Mouse (Mus musculus) ovary, postnatal 10 days (tissue): ENCODE measurements at regions not wholly inside any gene's neighbourhood (a gene's known extent, or its start where the extent isn't known, plus 50 kb on each side); places are given as distances from the start of the nearest gene placed in this dataset.

Experiments used
- DNase-seq: peaks from one replicate; pipeline ENCODE4 v3.0.0; 2022; ENCODE audit warnings: low spot score

DNA sequence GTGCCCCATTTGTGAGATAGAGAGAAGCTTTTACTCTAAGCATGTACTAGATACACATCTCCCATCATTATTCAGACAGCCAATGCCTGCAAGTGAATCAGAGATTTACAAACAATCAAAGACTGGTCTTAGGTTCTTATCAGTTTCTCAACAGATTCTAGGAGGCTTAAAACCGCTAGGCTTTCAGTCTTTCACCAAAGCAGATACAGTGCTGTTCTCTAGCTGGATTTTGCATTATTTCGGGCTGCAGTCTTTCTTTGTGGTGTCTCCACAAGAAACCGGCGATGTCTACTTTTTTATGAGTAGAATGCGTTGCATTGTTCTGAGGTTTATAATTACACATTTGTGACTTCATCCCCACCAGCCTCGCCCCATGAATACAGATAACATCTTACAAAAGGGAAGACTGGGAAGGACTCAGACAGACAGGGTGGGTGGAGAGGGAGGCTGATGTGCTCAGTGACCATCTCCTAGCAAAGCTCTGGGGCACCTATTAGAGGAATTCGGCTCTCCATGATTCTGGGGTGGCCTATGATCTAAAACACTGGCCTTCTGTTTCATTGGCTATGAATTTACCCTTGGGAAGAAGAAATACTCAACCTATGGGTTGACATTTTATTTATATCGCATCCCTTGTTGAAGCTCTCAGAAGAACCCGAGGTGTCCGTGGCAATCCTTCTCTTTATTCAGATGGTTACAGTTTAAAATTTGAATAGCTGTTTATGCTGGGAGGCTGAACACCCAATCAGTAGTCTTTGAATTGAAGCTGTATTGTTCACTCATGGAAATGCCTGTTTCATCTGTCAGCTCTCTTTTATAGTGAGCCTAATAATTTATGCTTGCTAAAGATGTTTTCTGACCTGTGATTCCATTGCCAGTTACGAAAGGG, 343.8 kb downstream of the Tmem161b start:
- no peak for DNase-seq

DNA sequence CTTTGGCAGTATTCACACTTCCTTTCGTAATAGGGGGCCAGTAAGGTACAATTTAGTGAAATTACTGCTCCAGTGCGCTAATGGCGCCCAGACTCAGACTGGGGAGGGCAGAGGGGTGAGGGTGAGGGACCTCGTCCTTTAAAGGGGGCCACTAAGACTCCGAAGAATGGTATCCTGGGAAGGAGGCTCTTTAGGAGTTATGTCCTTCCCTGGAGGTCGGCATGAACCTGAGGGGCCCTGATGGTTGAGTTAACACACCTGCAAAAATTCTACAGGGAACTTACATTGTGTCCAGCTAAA, 344.4 kb downstream of the Tmem161b start:
- no peak for DNase-seq

DNA sequence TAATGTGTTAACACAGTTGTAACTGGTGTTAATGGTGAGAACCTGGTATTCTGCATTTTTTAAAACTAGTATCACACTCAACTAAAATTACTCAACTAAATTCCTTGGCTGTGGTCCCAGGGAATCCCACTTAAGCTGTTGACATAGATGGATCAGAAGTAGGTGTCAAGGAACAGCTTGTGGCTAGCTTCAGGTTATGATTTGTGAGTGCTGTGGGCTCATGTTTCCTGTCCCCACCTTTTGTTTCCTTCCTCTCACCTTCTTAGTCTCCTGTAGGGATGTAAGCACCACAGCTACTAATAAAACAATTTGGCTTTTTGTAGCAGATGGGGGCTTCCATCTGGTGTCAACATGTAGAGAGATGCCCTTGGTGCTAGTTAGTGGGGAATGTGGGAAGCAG, 347.3 kb downstream of the Tmem161b start:
- no peak for DNase-seq

- no peak for DNase-seq
Measured at GRCm38 (mm10) chr13:84570206-84570605, 348.1 kb downstream of the Tmem161b start.

- DNase-seq = no peak
Measured at GRCm38 (mm10) chr13:84570984-84571844, 349.1 kb downstream of the Tmem161b start.

DNA sequence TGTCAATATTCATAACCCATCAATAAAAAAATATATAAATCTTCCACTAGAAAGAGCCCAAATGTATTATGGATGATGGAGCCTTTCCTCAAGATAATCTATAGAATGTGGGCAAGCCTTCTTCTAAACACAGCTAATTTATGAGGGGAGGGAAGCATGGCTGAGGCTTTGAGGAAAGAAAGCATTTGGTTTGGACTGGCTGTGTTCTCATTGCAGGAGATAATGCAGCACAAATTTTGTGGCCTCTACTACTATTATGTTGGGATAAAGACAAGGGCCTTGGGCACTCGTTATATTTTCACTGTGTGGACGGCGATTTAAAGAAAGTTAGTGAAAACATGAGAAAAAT, 349.7 kb downstream of the Tmem161b start:
- no peak for DNase-seq

DNA sequence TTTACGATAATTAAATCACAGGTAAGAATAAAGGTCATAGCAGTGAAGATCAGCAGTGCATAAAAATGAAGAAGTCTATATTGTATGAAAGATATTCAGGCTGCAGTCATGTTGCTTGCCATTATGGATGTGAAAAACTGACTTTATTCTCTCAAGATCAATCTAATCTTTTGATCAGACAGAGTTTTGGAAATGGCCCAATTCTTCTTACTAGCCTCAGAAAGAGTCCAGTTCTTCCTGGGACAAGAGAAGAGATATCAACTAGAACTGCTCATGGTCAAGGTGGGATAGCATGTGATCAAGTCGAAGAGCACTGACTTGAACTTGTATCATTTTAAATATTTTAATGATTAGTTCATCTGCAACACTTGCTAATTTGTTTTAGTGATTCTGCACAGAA, 350.1 kb downstream of the Tmem161b start:
- no peak for DNase-seq

- no peak for DNase-seq
Measured at GRCm38 (mm10) chr13:84596585-84597142, 374.6 kb downstream of the Tmem161b start.

DNA sequence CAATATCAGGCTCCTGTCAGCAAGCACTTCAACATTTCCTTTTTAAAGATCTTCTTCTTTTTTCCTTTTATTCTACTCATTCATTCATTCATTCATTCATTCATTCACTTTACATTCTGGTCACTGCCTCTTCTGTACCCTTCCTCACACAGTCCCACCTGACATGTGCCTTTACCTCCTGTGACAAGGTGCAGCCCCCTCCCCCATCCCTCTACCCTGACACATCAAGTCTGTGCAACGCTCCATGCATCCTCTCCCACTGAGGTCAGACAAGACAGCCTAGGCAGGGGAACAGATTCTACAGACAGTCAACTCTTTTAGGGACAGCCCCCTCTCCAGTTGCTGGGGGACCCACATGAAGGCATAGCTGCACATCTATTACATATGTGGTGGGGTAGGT, 380.5 kb downstream of the Tmem161b start:
- no peak for DNase-seq

GRCm38 (mm10) chr13:84612497-84612896, 390.4 kb downstream of the Tmem161b start:
- no peak for DNase-seq

GRCm38 (mm10) chr13:84613004-84613403, 390.9 kb downstream of the Tmem161b start:
- no peak for DNase-seq

GRCm38 (mm10) chr13:84624691-84625090, 402.6 kb downstream of the Tmem161b start:
- DNase-seq = no peak

DNA sequence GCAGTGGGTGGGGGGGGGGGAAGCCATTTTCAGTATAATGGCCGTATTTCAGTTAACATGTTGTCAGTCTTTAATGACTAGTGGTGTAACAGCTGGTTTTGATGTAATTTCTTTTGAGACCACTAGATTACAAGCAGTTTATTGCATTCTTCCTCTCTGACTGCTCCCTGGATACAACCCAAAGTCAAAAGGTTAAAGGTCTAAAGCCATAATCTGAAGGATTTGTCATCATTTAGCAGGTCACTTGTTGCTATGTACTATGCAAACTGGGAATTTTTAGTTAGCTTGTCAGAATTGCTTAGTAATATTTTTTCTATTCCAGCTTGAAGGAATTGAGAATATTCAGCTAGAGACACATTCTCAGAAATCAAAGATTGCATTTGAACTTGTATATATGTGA, 403.4 kb downstream of the Tmem161b start:
- no peak for DNase-seq

DNA sequence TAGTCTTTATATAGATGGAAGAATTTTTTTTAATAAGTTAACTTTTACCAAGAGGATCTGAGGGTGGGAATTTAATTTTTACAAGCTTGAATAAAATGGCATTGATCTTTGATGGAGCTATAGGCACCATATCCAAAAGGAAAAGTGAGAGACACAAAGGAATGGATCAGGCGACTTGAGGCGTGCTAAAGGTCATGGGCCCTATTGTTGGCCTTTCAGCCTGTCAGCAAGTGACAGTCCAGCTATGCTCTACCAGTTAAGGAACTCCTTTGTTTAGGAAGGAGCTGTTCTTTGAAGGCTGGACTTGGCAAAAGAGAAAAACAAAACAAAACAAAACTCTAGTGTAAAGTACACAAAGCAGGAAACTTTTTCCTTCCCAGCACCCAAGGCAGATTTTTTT, 403.8 kb downstream of the Tmem161b start:
- DNase-seq = no peak

DNA sequence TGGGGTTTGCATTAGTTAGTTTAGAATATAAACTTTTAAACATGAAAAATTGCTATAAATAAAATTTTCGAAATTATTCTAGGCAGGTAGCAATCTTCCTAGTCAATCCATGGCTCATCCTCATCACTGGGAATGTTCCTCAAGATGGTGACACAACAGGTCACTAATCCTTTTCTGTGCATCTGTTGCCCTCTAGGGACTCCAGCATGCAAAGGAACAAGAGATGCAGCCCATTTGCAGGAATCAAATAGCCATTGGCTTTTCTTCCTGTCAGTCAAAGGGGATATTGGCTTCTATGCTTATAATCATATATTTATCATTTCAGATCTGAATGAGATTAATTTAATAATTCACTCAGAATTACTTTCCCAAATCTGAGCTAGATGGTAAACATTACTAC, 404.3 kb downstream of the Tmem161b start:
- no peak for DNase-seq

DNA sequence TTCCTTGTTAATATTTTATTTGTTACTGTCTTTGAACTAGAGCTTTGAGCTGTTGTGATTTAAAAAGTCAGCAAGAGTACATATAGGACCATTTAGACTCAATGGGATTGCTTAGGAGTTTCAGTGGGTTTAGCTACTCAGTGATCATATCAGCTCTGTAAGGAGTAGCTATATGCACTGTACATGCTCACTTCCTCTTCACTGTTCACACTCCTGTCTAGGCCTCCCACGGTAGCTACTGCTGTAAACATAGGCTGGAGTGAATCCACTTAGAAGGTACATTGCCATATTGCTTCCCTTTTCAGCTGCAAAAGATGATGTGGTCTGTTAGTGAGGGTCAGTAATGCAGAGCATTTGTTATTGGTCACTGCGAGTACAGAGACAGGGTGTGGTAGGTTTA, 408.6 kb downstream of the Tmem161b start:
- no peak for DNase-seq

GRCm38 (mm10) chr13:84632493-84632892, 410.4 kb downstream of the Tmem161b start:
- DNase-seq = no peak

GRCm38 (mm10) chr13:84636831-84637230, 414.7 kb downstream of the Tmem161b start:
- no peak for DNase-seq

DNA sequence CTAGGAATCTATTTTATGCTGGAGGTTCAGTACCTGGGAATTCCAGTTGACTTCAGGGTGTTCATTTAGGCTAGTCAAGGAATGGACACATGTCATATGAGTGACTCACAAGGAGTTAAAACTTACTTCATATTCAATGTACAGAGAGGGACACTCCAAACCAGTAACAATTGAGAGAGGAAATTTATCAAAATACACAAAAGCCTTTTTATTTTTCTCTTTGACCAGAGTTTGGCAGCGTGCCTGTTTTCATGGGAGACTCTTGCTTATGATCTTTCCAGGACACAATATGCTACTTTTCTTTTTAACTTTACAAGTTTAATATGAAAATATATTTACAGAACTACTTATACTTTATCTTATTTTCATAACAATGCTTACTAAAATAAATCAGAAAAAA, 415.5 kb downstream of the Tmem161b start:
- DNase-seq = no peak

GRCm38 (mm10) chr13:84638401-84638934, 416.4 kb downstream of the Tmem161b start:
- no peak for DNase-seq

GRCm38 (mm10) chr13:84639087-84640022, 417.3 kb downstream of the Tmem161b start:
- no peak for DNase-seq

- no peak for DNase-seq
Measured at GRCm38 (mm10) chr13:84644024-84644423, 421.9 kb downstream of the Tmem161b start.
